Mouse (Mus musculus): ENCODE measurements around the gene Ahcyl2.

Ahcyl2 gene

DNA sequence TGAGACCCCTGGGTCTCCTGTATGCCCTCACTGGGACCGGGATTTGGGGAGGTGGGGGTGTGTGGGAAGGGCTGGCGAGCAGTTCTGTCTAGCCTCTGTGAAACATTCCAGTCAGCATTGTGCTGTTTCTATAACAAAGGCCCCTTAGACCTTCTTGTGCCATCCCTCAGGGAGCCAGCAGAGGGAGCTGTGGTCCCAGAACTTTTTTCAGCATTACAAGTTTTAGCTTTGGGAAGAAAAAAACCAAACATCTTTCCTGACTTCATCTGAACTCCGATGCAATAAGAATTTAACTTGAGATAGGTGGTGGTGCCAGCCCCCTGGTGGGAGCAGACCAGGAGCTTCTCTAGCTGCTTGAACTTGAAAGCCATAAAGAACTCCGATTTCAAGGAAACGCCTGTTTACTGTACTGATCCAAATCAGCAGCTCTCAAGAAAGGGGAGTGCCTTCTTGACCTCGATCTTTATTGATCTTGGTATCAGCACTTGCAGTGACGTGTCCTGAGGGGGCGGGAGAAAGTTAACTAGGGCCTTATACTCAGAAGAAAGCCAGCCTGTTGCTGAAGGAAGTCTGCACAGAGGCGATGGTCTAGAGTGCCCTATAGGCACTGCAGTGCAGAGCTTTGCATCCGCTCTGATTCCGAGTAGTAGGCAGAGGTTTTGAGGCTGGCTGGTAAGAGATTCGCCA, 85.5 kb downstream of the Ahcyl2 start:
- DNase-seq (ENCODE audit: low spot score in 2 of 2): peak; percentile 69 to 87

DNA sequence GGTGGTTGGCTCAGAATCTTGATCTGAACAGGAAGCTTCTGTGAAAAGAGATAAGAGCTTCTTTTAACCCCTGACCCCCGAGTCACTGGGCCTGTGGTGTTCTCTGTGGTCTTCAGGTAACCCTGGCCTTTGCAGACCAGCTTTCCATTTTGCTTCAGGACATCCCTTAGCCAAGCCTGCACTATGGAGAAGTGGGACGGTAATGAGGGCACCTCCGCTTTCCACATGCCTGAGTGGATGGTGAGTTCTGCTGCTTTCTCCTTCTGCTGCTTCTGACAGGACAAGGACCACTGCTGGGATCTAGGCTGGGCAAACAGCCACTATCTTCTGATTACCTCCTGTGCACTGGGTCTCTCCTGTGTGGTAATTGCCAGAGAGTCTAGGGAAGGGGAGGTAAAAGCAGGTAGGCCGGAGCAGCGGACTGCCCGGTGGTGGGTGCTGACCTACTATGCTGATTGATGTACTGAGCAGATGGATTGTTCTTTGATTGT, 86.1 kb downstream of the Ahcyl2 start:
- no peak for DNase-seq (ENCODE audit: low spot score in 2 of 2)

DNA sequence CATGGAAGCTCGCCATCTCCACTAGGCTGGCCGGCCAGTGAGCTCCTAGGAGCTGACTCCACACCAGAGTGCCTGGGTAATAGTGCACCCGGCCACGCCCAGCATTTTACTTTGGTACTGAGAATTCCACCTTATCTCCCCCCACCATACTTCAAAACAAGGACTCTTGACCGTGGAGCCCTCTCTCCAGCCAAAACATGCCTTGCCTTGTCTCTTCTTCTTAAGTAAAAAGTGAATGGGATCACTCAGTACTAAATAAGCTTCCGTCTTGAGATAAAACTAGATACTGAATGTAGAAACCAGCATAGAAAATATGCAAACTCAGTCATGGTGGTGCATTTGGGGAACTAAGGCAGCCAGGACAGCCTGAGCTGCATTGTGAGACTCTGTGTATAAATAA, 90.8 kb downstream of the Ahcyl2 start:
- peak in 1 of 2 experiments; percentile 20 for DNase-seq (ENCODE audit: low spot score in 2 of 2)

DNA sequence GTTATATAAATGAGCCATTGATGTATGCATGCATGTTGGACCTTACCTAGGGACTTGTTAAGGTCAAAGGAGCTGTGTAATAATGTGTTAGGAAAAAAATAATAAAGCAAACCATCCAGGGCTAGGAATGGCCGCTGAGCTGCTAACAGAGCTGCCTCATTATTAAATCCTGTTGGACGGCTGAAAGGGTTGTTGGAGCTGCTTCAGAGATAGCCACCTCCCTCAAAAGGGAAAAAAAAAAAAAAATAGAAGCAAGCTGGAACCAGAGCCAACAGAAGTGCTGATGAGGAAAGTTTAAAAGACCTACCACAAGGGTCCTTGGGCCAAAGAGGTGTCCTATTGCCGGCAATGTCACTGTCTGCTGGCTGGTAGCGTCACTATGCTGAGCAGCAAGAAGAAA, 91.5 kb downstream of the Ahcyl2 start:
- DNase-seq (ENCODE audit: low spot score in 2 of 2): no peak

DNA sequence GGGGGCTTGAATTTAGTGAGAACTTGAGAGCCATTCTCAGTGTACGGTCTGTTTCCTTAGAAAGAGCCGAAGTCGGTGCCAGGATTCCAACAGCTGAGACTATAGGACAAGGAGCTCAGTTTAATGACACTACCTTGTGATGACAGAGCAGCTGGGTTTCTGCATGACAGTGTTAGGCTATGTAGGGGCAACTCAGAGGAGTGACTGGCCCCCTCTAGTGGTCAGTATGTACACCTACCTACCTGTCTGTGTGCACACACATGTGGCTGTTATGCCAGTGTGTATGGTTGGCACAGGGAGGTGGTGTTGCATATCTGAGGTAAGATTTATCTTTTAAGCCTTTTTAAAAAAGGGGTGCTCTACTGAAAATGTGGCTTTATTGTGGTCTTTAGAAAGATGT, 92.4 kb downstream of the Ahcyl2 start:
- peak in 1 of 2 experiments; percentile 29 for DNase-seq (ENCODE audit: low spot score in 2 of 2)

DNA sequence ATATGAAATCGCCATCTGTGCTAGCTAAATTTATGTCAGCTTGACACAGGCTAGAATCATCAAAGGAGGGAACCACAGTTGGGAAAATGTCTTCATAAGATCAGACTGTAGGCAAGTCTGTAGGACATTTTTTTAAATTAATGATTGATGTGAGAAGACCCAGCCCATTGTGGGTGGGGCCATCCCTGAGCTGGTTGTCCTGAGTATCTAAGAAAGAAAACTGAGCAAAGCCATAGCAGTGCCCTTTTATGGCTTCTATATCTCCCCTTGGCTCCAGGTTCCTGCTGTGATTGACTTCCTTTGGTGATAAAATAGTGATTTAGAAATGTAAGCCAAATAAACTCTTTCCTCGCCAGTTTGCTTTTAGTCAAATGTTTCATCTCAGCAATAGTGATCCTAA, 97.1 kb downstream of the Ahcyl2 start:
- DNase-seq (ENCODE audit: low spot score in 2 of 2): no peak

DNA sequence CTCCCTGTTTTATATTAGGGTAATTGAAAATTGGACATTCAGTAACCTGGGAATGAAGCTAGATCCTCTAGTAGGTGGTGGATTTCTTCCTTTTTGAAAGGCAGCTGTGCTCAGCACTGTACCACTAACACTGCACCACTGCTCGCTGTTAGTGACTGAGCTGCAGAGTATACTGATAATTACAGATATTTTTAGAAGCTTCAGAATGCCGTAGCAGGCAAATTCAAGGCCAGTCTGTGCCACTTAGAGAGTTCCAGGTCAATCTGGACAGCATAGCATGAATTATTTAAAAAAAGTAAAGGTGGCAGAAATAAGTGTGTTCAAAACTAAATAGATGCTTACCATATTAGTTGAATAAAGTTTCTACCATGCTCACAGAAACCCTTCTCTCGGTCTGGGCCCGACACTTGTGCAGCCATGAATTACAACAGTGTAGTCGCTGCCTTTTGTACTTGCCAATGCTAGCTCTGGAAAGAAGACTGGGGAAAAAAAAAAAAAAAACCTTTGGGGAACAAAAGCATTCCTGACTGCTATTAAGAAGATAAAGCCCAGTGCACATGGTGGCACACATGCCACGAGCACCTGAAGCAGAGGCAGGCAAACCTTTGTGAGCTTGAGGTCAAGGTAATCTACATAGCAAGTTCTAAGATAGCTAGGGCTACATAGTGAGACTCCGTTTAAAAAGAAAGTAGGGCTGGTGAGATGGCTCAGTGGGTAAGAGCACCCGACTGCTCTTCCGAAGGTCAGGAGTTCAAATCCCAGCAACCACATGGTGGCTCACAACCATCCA, 99.3 kb downstream of the Ahcyl2 start:
- no peak for DNase-seq (ENCODE audit: low spot score in 2 of 2)

- DNase-seq (ENCODE audit: low spot score in 2 of 2): no peak
These were observed 100.6 kb downstream of the Ahcyl2 start for GRCm38 (mm10) chr6:29868341-29868895.

GRCm38 (mm10) chr6:29873654-29874053, 105.8 kb downstream of the Ahcyl2 start:
- no peak for DNase-seq (ENCODE audit: low spot score in 2 of 2)

DNA sequence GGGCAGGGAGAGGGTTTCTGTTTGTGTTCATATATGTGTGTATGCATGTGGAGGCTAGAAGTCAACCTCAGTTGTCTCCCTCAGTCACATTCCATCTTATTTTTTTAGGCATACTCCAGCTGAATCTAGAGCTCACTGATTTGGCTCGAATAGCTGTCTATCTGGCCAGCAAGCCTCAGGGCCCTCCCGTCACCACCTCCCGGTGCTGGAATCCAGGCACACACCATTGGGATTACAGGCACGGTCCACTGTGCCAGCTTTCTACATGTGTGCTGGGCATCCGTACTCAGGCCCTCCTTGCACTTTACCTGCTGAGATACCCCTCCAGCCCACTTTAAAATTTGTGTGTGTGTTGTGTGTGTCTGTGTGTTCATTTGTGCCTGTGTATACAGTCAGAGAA, 107.8 kb downstream of the Ahcyl2 start:
- DNase-seq (ENCODE audit: low spot score in 2 of 2): no peak

DNA sequence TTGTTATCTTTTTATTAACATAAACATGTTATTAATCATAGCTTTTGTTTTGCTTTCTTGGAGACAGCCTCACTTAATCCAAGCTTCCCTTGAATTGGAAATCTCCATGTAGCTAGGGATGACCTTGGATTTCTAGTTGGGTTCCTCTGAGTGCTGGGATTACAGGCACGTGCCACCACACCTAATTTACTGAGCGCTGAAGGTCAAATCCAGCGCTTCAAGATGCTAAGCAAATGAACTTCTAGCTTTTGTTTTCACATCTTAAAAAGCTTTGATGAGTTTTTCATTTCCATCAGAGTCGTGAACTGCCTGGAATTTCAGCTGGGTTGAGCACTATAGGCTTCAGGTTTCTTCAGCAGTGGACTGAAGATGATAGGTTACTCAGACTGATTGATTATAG, 109.0 kb downstream of the Ahcyl2 start:
- no peak for DNase-seq (ENCODE audit: low spot score in 2 of 2)

DNA sequence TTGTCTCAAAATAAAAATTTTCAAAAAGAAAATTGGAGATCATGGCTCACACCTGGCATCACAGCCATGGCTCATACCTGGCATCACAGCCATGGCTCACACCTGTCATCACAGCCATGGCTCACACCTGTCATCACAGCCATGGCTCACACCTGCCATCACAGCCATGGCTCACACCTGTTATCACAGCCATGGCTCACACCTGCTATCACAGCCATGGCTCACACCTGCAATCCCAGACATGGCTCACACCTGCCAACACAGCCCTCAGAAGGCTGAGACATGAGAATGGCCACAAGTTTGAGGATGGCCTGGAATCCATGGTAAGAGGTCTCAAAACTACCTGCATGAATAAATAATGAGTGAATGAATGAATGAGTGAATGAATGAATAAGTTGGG, 111.8 kb downstream of the Ahcyl2 start:
- DNase-seq (ENCODE audit: low spot score in 2 of 2): no peak

GRCm38 (mm10) chr6:29880796-29881195, 113.0 kb downstream of the Ahcyl2 start:
- DNase-seq (ENCODE audit: low spot score in 2 of 2): no peak

GRCm38 (mm10) chr6:29881936-29882335, 114.1 kb downstream of the Ahcyl2 start:
- DNase-seq (ENCODE audit: low spot score in 2 of 2): no peak

GRCm38 (mm10) chr6:29882870-29883269, 115.1 kb downstream of the Ahcyl2 start:
- DNase-seq (ENCODE audit: low spot score in 2 of 2): no peak

DNA sequence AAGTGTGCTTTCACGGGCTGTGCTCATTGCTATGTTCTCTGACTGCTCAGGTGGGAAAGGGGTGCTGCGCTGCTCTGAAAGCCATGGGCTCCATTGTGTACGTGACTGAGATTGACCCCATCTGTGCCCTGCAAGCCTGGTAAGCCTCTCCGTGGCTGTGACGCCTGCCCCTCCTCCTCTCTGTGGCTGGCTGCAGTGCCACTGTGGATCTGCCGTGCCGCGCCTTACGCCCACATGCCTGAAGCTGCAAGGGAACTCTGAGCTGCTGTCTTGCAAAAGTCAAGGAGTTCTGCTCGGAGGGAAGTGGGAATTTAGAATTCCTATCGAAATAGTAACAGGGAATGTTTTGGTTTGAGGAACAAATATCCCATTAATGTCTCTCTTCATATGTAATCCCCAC, 123.3 kb downstream of the Ahcyl2 start:
- no peak for DNase-seq (ENCODE audit: low spot score in 2 of 2)

GRCm38 (mm10) chr6:29896976-29897375, 129.2 kb downstream of the Ahcyl2 start:
- no peak for DNase-seq (ENCODE audit: low spot score in 2 of 2)

DNA sequence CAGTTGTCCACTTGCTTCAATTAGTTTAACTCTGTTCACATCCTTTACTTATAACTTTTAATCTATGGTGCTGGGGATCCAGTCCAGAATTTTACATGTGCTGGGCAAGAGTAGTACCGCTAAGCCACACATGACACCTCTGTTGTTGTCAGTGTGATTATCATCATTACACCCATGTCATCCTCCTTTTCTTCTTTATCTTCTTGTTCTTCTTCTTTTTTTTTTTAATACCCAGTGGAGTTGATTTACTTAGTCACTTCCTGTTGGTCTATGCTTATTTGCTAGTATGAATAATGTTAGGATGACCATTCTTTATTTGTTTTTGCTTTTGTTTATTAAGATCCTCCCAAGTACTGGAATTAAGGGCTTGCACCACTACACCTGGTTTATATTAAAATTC, 133.6 kb downstream of the Ahcyl2 start:
- DNase-seq (ENCODE audit: low spot score in 2 of 2): no peak

GRCm38 (mm10) chr6:29902256-29902655, 134.4 kb downstream of the Ahcyl2 start:
- DNase-seq (ENCODE audit: low spot score in 2 of 2): no peak

DNA sequence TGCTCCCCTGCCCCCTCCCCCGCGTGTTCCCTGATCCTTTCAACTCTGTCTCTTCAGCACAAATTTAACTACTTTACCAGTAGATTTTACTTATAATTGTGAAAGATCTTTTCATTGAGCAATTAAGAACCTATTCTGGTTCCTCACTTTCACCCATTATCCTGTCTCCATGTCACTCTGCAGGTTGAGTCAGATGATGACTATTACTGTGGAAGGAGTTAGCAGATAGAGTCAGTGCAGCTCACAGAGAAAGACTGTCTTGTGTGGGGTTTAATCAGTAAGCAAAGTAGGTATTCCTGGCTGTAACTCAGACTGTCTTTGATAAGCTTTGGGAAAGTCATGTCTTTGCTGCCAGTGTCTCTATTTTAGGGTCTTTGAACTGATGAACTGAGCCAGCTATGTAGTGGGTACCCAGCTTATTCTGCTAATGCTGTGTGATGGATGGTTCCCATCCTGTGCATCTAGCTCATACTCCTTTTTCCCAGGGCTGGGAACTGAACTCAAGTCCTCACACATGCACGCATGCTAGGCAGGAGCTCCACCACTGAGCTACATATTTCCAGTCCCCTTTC, 135.6 kb downstream of the Ahcyl2 start:
- DNase-seq (ENCODE audit: low spot score in 2 of 2): no peak

- no peak for DNase-seq (ENCODE audit: low spot score in 2 of 2)
These were observed 136.5 kb downstream of the Ahcyl2 start for GRCm38 (mm10) chr6:29904281-29904680.

GRCm38 (mm10) chr6:29910631-29911030, 142.8 kb downstream of the Ahcyl2 start:
- DNase-seq (ENCODE audit: low spot score in 2 of 2): no peak

DNA sequence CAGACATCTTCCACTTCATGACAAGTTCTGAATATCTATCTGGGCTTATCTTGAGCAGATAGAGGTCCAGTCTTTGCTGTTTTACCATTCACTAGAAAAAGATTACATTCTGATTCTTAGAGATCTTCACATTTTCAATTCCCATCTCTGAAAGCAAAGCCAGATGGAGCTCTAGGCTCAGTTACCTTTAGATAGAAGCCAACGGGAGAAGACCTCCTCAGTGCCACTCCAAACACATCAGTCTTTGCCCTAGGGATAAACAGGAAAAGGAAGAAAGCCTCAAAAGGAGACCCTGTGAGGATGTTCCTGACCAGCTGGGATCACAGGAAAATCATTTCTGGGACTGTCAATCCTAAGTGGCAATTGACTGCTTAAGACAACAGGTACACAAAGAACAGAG, 145.9 kb downstream of the Ahcyl2 start:
- no peak for DNase-seq (ENCODE audit: low spot score in 2 of 2)

All from spleen, postnatal 4 days (tissue).